Mouse (Mus musculus) layer of hippocampus, postnatal 36 days (tissue): ENCODE results near the gene Olfr480. TPM values are rescaled to one million over a fixed set of nuclear protein-coding genes. Genes with fewer than 3 reads are reported as not detected.

Experiments
- DNase-seq, 2 experiments: peaks; one replicate each; pipeline ENCODE4 v3.0.0; 2022
- total RNA-seq, 2 experiments: library from RNA; stranded (reverse); gene quantifications; 2 replicates each; pipeline ENCODE4 v1.2.3; 2021

The Olfr480 gene
- not detected for total RNA-seq

DNA sequence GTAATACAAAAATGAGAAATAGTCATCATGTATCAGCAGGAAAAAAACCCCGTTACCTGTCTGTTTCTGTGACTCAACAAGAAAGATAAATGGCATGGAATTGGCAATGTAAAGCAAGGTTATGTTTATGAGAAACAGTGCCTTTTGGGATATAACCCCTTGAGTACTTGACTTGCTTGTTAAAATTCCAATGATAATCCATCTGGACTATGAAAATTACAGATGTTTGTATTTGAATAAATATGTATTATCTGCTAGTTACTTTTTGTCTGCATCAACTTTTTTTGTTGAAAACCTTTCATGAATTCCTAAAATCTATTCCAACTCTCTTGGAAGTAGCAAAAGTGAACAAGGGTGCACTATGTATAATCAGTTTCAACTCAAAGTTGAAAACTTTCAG is at the start of gene Olfr480:
Gene Olfr480, minus strand, starts transcription at position 101 of the 400 bp plus-strand sequence.
- DNase-seq, result no peak

- no peak for DNase-seq
Measured at GRCm38 (mm10) chr7:108100549-108100948, 33.4 kb upstream of the Olfr480 start, which contains the start of gene Olfr483. TSS of gene Olfr483 (plus strand) at chr7:108100849.

GRCm38 (mm10) chr7:108097486-108097885 is 30.3 kb upstream of the Olfr480 start, which contains the start of gene Olfr482:
TSS of gene Olfr482 (minus strand) at chr7:108097586.
- DNase-seq, result no peak

GRCm38 (mm10) chr7:108079555-108079954 is 12.4 kb upstream of the Olfr480 start, which contains the start of gene Olfr481:
TSS of gene Olfr481 (plus strand) at chr7:108079855.
- no peak for DNase-seq

- no peak for DNase-seq
Measured at GRCm38 (mm10) chr7:108050393-108050792, 16.8 kb downstream of the Olfr480 start, which contains the start of gene Olfr479. TSS of gene Olfr479 (plus strand) at chr7:108050693.

GRCm38 (mm10) chr7:108033889-108034288 is 33.3 kb downstream of the Olfr480 start, which contains the start of gene Olfr478:
TSS of gene Olfr478 (minus strand) at chr7:108033989.
- DNase-seq, result no peak

Other genes with a start within 250 kb of the Olfr480 start
- not detected for gene Olfr469, start 241.8 kb downstream of the Olfr480 start, total RNA-seq
- gene Olfr470, start 219.9 kb downstream of the Olfr480 start, total RNA-seq, result not detected
- gene Olfr472, start 169.4 kb downstream of the Olfr480 start, total RNA-seq, result not detected
- not detected for gene Olfr473, start 136.9 kb downstream of the Olfr480 start, total RNA-seq
- not detected for gene Olfr474, start 112.7 kb downstream of the Olfr480 start, total RNA-seq
- gene Olfr476, start 102.5 kb downstream of the Olfr480 start, total RNA-seq, result not detected
- not detected for gene Olfr477, start 80.7 kb downstream of the Olfr480 start, total RNA-seq
- gene Olfr478, start 33.4 kb downstream of the Olfr480 start, total RNA-seq, result not detected
- gene Olfr479, start 16.7 kb downstream of the Olfr480 start, total RNA-seq, result not detected
- not detected for gene Olfr481, start 12.5 kb upstream of the Olfr480 start, total RNA-seq
- 1 to 10 TPM; 2.0 to 2.6 TPM for gene Olfr482, start 30.2 kb upstream of the Olfr480 start, total RNA-seq
- gene Olfr483, start 33.5 kb upstream of the Olfr480 start, total RNA-seq, result not detected
- gene Olfr484, start 60.1 kb upstream of the Olfr480 start, total RNA-seq, result not detected
- gene Olfr485, start 92.5 kb upstream of the Olfr480 start, total RNA-seq, result not detected
- gene Olfr486, start 105.4 kb upstream of the Olfr480 start, total RNA-seq, result not detected
- gene Olfr487, start 147.3 kb upstream of the Olfr480 start, total RNA-seq, result not detected
- not detected for gene Olfr488, start 191.0 kb upstream of the Olfr480 start, total RNA-seq
- gene Olfr490, start 221.6 kb upstream of the Olfr480 start, total RNA-seq, result not detected
- not detected for gene Olfr491, start 246.1 kb upstream of the Olfr480 start, total RNA-seq